Mouse (Mus musculus) forebrain, embryonic 13.5 days (tissue): ENCODE measurements at regions not wholly inside any gene's neighbourhood (a gene's known extent, or its start where the extent isn't known, plus 50 kb on each side); places are given as distances from the start of the nearest gene placed in this dataset.
A peak's percentile ranks its signal among the peaks of the same experiment; 100 is the strongest.

ENCODE experiments used
- ATAC-seq: fragments of 200-750 bp; cut with Nextera tagmentation; 2 replicates; pipeline ENCODE4 v1.8.0; 2017
- H3K27ac ChIP-seq: fragments of 300-500 bp; sonication (generic); 2 replicates; pipeline ENCODE4 v1.5.1; 2015; ENCODE audit warnings: inconsistent platforms, mild to moderate bottlenecking, moderate library complexity
- H3K27me3 ChIP-seq: fragments of 300-500 bp; sonication (generic); 2 replicates; pipeline ENCODE4 v1.6.1; 2015; ENCODE audit warnings: mild to moderate bottlenecking, inconsistent platforms
- H3K36me3 ChIP-seq: fragments of 300-500 bp; sonication (generic); 2 replicates; pipeline ENCODE4 v1.6.1; 2015; ENCODE audit warnings: mild to moderate bottlenecking, inconsistent platforms; ENCODE audit not compliant: poor library complexity, severe bottlenecking
- H3K4me1 ChIP-seq: fragments of 300-500 bp; sonication (generic); 2 replicates; pipeline ENCODE4 v1.6.1; 2015; ENCODE audit warnings: inconsistent platforms
- H3K4me2 ChIP-seq: fragments of 300-500 bp; sonication (generic); 2 replicates; pipeline ENCODE4 v1.6.1; 2015; ENCODE audit warnings: inconsistent platforms, mild to moderate bottlenecking, moderate library complexity
- H3K4me3 ChIP-seq: fragments of 300-500 bp; sonication (generic); 2 replicates; pipeline ENCODE4 v1.5.1; 2015; ENCODE audit warnings: mild to moderate bottlenecking, inconsistent platforms
- H3K9ac ChIP-seq: fragments of 300-500 bp; sonication (generic); 2 replicates; pipeline ENCODE4 v1.6.1; 2015; ENCODE audit warnings: mild to moderate bottlenecking, inconsistent platforms
- H3K9me3 ChIP-seq: fragments of 300-500 bp; sonication (generic); replicated peaks from 2 replicates; pipeline ENCODE4 v1.6.1; 2016; ENCODE audit warnings: inconsistent platforms
- WGBS: fragments of 180-500 bp; shearing (Covaris S2); methylation state at CpG from one replicate; pipeline ENCODE4 v1.1.7; 2015; 5-methylcytosine and 5-hydroxymethylcytosine counted together

DNA sequence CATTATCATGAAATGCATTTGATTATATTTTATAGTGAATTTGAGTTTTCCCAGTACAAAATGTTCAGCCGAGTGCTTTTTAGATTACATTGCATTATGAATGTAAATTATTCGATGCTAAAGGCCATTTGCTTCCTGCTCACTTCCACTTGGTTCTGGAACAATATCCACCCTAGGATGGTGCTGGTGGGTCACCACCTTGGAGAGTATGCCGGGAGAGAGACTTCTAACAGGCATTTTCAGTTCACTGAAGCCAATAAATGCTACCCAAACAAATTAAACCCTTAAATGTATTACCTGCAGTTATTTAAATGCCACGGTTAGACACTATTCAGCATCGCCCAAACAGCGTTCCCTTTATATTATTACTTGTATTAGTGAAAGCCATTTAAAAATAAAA is 159.6 kb downstream of the 1190002N15Rik start:
- H3K27ac ChIP-seq, result no peak overlapping the region
- H3K4me3 ChIP-seq, result no peak overlapping the region
- no peak for ATAC-seq
- H3K27me3 ChIP-seq, result no peaks in the 10 kb centered on the region
- H3K4me1 ChIP-seq, result peaks cover 19% of the 10 kb centered on the region
- 57% methylated on average over 6 of the region's 6 CpGs for WGBS
- H3K4me2 ChIP-seq, result no peak overlapping the region
- H3K36me3 ChIP-seq, result no peaks in the 10 kb centered on the region
- H3K9ac ChIP-seq, result no peak overlapping the region
- no peaks in the 10 kb centered on the region for H3K9me3 ChIP-seq

DNA sequence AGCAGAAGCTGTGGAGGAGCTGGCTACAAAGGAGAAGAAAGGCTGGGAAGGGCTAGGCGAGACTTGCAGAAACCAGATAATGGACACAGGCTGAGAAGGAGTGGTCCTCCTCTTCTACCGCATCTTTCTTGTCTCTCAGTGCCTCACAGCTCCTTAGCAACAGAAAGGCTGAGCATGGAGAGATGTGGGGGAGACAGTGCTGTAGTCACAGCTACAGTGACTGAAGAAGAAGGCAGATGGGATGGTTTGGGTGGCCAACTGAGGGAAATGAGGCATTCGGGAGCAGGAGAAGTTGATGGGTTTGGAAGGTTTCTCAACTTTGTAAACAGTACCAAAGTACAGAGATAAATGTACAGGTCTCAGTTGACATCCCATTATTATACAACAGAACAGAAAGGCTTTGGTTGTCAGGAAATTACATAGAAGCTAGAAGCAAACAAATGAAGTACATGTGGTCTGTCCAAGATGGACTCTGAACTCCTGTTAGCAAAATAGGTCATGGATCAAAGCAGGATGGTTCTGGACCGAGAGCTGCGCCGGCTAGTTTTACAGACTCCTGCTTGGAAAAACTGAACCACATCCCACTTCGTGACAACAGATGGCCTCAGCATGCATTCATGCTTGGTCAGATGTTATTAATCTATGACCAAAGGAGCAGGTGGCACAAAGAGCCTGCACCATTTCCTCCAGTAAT is 160.4 kb downstream of the 1190002N15Rik start:
- 46% methylated on average over 7 of the region's 7 CpGs for WGBS
- peak; percentile 54 for ATAC-seq
- no peak overlapping the region; the same call in 1 of the 2 replicates for H3K27ac ChIP-seq

DNA sequence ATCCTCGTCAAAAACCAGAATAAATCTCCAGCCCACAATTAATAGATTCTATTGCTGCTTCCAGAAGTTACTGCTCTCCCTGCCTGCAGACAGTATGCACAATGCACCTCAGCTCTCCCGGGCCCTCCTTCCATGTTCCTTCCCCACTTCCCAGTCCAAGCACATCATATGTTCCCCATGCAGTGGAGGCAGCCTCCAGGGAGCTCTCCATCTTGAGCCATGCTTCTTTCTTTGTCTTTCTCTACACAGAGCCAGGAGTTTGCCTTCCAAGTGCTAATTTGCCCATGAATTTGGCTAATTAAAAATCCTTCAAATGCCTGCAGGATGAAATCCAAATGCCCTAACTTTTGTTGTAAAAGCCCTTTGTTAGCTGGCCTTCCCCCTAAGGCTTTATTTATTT is 166.9 kb downstream of the 1190002N15Rik start:
- Histone ChIP-seq H3K9me3 (no peaks in the 10 kb centered on the region), H3K36me3 (no peaks in the 10 kb centered on the region), H3K9ac (no peak overlapping the region), H3K27me3 (no peaks in the 10 kb centered on the region), H3K4me3 (no peak overlapping the region), H3K4me1 (peaks cover 7% of the 10 kb centered on the region; the same call in 1 of the 2 replicates), H3K27ac (0 out of 2 replicates have a peak overlapping the region, but pooled peaks have one; percentile 2), H3K4me2 (no peak overlapping the region)
- WGBS, result 35% methylated on average over 2 of the region's 2 CpGs
- ATAC-seq, result peak; percentile 96

More for the DNA sequence above, 160.4 kb downstream of the 1190002N15Rik start:
- Histone ChIP-seq H3K36me3 (no peaks in the 10 kb centered on the region), H3K4me2 (no peak overlapping the region), H3K9me3 (no peaks in the 10 kb centered on the region), H3K9ac (no peak overlapping the region), H3K27me3 (no peaks in the 10 kb centered on the region), H3K4me3 (no peak overlapping the region), H3K4me1 (peaks cover 19% of the 10 kb centered on the region)

DNA sequence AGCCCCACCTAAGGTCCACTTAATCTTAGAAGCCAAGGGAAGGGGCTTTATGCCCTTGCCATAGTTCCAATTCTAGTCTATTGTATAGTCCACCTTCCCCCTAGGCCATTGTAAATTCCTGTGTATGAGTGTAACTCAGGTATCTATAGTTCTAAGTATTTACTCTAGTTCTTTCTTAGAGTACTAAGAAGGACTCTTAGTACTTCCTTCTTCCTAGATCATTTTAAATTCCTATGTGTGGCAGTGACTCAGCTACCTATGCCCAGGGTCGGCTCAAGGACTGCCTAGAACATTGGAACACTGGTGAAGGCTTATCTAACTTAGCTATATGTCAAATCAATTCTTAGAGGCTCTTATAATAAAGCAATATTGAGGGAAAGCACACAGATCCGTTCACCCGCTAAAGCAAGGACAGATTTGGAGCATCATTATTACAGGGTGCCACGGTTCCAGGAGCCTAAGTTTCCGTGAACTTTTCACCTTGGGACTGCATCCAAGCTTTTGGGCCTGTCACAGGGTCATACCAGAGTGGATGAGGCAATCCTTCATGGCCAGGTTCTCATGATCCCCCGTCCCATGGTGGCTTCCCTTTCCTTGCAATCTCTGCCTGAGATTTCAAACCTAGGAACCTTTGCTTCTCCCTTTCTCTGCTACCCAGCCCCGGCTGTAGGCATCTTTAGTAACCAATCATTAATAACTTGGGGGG is 169.5 kb downstream of the 1190002N15Rik start:
- ATAC-seq, result no peak
- Histone ChIP-seq H3K4me2 (no peak overlapping the region), H3K4me3 (no peak overlapping the region), H3K27me3 (no peaks in the 10 kb centered on the region), H3K4me1 (peaks cover 7% of the 10 kb centered on the region; the same call in 1 of the 2 replicates), H3K9ac (no peak overlapping the region), H3K27ac (no peak overlapping the region), H3K36me3 (no peaks in the 10 kb centered on the region), H3K9me3 (no peaks in the 10 kb centered on the region)
- WGBS, result 88% methylated on average over 7 of the region's 7 CpGs

DNA sequence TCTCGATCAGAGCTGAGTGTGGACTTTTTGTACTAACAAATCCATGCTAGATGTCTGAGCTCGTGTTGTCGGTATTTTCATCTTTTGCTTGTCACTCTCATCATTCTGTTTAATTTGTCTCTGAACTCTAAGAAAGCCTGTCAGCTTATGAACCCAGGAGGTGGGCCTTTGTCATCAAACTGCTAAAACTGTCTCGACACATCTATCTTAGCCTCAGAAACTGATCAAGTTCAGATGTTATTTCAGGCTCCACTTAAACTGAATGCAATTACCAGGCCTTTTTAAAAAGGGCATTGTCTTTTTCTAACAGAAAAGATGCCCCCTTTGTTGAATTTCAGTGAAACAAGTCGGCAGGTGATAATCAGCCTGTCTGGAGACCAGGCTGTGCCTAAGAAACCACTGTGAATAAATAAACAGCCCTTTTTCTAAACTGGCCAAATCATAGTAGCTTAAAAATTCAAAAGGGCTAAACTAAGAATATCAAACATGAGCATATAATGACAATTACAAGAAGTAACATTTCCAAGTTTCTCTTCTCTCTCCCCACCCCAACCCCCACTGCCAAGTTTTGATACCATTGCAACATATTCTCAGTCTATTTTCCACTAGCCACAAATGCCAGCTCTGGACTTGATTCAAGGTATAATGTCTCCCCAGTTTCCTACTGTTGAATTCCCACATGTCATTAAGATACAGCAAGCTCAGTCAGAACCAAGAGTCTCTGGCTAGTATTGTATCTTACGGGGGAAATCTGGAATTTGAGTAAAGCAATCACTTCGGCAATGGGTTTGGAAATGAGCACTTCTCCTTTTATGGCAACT is 175.8 kb downstream of the 1190002N15Rik start:
- ATAC-seq, result peak; percentile 55; the same call in 1 of the 2 replicates
- no peak overlapping the region for H3K4me3 ChIP-seq
- 26% methylated on average over 7 of the region's 7 CpGs for WGBS

DNA sequence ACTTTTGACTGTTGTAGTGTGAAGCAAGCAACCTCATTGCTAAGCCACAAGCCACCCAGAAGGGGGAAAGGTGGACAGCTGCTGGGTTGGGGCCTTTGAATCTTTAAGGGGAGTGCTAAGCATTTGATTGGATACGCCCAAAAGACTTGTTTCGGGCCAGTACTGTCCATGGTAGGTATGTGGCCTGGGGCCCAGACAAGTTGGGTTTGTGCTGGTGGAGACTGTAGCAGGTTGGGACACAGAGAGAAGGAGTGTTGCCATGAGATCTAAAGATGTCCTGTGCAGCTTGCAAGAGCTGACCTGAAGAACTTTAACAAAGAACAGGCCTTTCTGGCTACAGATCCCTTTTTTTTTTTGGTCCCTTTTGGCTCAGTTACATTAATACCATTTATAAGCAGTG is 176.9 kb downstream of the 1190002N15Rik start:
- no peak overlapping the region for H3K9ac ChIP-seq
- H3K4me1 ChIP-seq, result peaks cover 16% of the 10 kb centered on the region
- no peak overlapping the region for H3K27ac ChIP-seq
- H3K27me3 ChIP-seq, result no peaks in the 10 kb centered on the region
- ATAC-seq, result no peak
- H3K4me3 ChIP-seq, result no peak overlapping the region
- H3K9me3 ChIP-seq, result no peaks in the 10 kb centered on the region
- no peak overlapping the region for H3K4me2 ChIP-seq
- WGBS, result 91% methylated on average over 2 of the region's 2 CpGs
- H3K36me3 ChIP-seq, result no peaks in the 10 kb centered on the region

More for the DNA sequence above, 175.8 kb downstream of the 1190002N15Rik start:
- Histone ChIP-seq H3K36me3 (no peaks in the 10 kb centered on the region), H3K9ac (no peak overlapping the region), H3K27ac (no peak overlapping the region), H3K27me3 (no peaks in the 10 kb centered on the region), H3K9me3 (no peaks in the 10 kb centered on the region), H3K4me1 (peaks cover 16% of the 10 kb centered on the region), H3K4me2 (no peak overlapping the region)

DNA sequence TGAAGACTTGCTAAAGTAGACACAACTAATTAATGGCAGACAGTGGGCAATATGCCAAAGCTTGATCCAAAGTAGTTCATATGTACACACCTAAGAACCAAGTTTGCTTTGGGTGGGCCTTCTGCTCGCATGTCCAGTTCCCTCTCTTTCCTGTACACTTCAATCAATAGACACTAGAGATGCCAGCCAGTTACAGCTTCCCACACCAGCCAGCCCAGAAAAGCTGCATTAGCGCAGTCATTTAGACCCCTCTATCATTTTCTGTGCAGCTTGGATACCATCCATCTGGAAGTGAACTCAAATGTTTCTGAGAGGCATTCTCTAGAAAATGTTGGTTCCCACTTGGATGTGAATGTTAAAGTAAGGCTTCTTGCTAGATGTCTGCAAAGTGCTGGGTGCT is 179.7 kb downstream of the 1190002N15Rik start:
- WGBS, result 78% methylated on average over 2 of the region's 2 CpGs
- H3K4me1 ChIP-seq, result peaks cover 16% of the 10 kb centered on the region
- no peak overlapping the region for H3K4me2 ChIP-seq
- ATAC-seq, result no peak
- H3K27me3 ChIP-seq, result no peaks in the 10 kb centered on the region
- no peak overlapping the region for H3K9ac ChIP-seq
- no peaks in the 10 kb centered on the region for H3K36me3 ChIP-seq
- no peak overlapping the region for H3K27ac ChIP-seq
- no peaks in the 10 kb centered on the region for H3K9me3 ChIP-seq
- H3K4me3 ChIP-seq, result no peak overlapping the region

DNA sequence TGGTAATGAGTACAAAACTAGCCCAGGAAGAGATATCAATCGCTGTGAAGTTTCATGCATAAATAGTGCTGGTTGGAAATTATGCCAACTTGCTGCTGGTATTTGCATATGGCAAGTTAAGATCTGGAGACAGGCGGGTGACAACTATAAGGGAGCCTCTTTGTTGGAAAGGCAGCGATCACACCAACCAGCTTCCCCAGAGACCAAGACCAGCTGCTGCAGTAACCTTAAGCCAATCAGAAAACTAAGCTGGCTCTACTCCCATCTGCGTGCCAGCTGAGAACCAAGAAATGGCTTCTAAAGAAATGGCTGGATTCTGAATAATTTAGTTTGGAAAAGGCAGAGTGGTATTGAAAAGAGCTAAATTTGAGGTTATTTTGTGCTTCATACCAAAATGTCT is 195.9 kb downstream of the 1190002N15Rik start:
- H3K4me3 ChIP-seq, result no peak overlapping the region
- no peaks in the 10 kb centered on the region for H3K27me3 ChIP-seq
- no peak overlapping the region for H3K9ac ChIP-seq
- 0 out of 2 replicates have a peak, but pooled peaks cover 5% of the 10 kb centered on the region for H3K4me1 ChIP-seq
- H3K27ac ChIP-seq, result no peak overlapping the region
- no peak overlapping the region for H3K4me2 ChIP-seq
- no peaks in the 10 kb centered on the region for H3K36me3 ChIP-seq
- peak; percentile 94 for ATAC-seq
- no peaks in the 10 kb centered on the region for H3K9me3 ChIP-seq
- 59% methylated on average over 4 of the region's 4 CpGs for WGBS

DNA sequence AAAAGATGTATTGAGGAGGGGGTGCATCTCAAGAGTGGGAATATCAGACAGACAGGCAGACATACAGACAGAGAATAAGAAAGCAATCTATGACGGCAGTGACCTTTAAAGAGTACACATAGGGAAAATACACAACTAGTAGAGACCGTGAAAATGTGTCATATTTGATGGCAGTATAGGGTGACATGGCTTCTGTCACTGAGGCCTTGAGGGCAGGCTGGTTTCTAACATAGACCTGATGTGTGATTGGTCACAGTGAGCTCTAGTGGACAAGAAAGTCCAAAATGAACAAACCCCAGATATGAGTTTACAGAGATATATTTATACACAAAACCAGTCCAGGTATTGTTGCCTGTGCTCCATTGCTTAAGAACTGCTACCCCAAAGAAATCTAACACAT is 196.3 kb downstream of the 1190002N15Rik start:
- no peak overlapping the region for H3K4me2 ChIP-seq
- ATAC-seq, result peak; percentile 58
- WGBS, result 92% methylated on average over 2 of the region's 2 CpGs
- H3K36me3 ChIP-seq, result no peaks in the 10 kb centered on the region
- no peak overlapping the region for H3K27ac ChIP-seq
- H3K9ac ChIP-seq, result no peak overlapping the region
- H3K9me3 ChIP-seq, result no peaks in the 10 kb centered on the region
- no peak overlapping the region for H3K4me3 ChIP-seq
- no peaks in the 10 kb centered on the region for H3K27me3 ChIP-seq
- H3K4me1 ChIP-seq, result 0 out of 2 replicates have a peak, but pooled peaks cover 5% of the 10 kb centered on the region

DNA sequence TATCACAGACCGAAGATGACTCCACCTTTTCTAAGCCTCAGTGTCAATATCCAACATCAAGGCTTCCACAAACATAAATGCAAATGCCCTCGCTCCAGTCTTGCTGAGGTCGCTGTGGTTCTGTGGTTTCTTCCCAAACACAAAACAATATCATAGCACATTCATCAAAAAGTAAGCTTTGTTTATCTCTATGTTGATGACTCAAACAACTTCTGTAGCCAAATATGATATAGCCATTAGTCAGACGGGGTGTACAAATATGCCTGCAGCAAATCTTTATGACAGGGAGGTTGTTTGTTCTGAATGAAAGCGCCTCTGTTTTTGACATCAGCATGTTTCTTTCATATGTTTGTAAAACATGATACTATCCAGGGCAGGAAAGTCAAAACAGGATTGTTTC is 204.4 kb downstream of the 1190002N15Rik start:
- no peak overlapping the region for H3K4me3 ChIP-seq
- no peak overlapping the region for H3K27ac ChIP-seq
- no peak overlapping the region for H3K9ac ChIP-seq
- no peak overlapping the region for H3K4me2 ChIP-seq
- 91% methylated on average over 5 of the region's 5 CpGs for WGBS
- H3K4me1 ChIP-seq, result no peaks in the 10 kb centered on the region
- H3K27me3 ChIP-seq, result no peaks in the 10 kb centered on the region
- ATAC-seq, result no peak
- no peaks in the 10 kb centered on the region for H3K9me3 ChIP-seq
- no peaks in the 10 kb centered on the region for H3K36me3 ChIP-seq

DNA sequence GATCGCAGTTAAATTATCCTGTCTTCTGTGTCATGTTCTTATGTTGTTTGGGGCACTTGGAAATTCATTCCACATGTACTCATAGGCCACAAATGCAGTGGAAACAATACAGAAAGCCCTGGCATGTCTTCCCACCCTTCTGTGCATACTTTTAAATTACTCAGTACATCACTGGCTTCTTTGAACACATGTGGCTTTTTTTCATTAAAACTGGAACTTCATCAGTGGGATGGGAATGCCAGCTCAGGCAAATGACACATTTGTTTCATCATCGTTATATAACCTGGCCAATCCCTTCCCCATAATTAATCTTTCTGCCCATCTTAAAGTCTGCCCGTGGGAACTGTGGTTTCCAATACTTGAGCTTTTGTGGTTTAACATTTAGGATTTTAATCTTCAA is 214.9 kb downstream of the 1190002N15Rik start:
- H3K27ac ChIP-seq, result no peak overlapping the region

DNA sequence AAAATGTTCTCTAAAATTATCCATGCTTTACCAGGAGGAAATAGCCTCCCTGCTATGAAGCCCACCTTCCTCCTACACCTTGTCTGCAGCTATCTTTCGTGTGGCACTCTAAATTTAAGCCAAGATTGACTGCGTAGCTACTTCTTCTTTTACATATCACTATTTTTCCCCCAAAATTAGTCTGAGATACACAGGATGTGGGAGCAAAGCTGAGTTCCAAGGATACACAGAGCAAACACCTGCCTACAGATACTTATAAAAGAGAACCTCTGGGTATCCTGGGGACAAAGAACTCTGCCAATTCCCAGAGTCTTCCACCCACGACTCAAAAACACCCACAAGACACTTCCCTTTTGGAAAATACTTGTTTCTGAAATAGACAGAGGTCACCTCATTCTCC is 235.3 kb downstream of the 1190002N15Rik start:
- no peak for ATAC-seq
- 75% methylated on average over 3 of the region's 3 CpGs for WGBS
- H3K27me3 ChIP-seq, result no peaks in the 10 kb centered on the region

More for the DNA sequence above, 214.9 kb downstream of the 1190002N15Rik start:
- 87% methylated on average over 3 of the region's 3 CpGs for WGBS
- no peak for ATAC-seq
- no peak overlapping the region for H3K4me3 ChIP-seq
- no peak overlapping the region for H3K9ac ChIP-seq
- H3K4me2 ChIP-seq, result no peak overlapping the region
- no peaks in the 10 kb centered on the region for H3K9me3 ChIP-seq
- no peaks in the 10 kb centered on the region for H3K36me3 ChIP-seq
- no peaks in the 10 kb centered on the region for H3K27me3 ChIP-seq
- no peaks in the 10 kb centered on the region for H3K4me1 ChIP-seq

More for the DNA sequence above, 235.3 kb downstream of the 1190002N15Rik start:
- Histone ChIP-seq H3K4me1 (no peaks in the 10 kb centered on the region), H3K4me3 (no peak overlapping the region), H3K9me3 (no peaks in the 10 kb centered on the region), H3K9ac (no peak overlapping the region), H3K36me3 (no peaks in the 10 kb centered on the region), H3K4me2 (no peak overlapping the region), H3K27ac (no peak overlapping the region)
